Mouse (Mus musculus) G1E (cell line): ENCODE measurements around the gene Il12rb1.

Experiments used
- CTCF ChIP-seq: IDR thresholded peaks from 2 replicates; pipeline ENCODE4 v1.5.1; 2012; ENCODE audit warnings: low read depth, low read length, inconsistent platforms, mixed read lengths
- GATA2 ChIP-seq: IDR thresholded peaks from 2 replicates; pipeline ENCODE4 v1.6.1; 2012; ENCODE audit warnings: low read depth, low read length, inconsistent platforms, borderline replicate concordance
- POLR2AphosphoS5 ChIP-seq: IDR thresholded peaks from 2 replicates; pipeline ENCODE4 v1.6.1; 2012; ENCODE audit warnings: low read depth, low read length, inconsistent platforms; ENCODE audit not compliant: insufficient replicate concordance
- TAL1 ChIP-seq: conservative IDR thresholded peaks from 2 replicates; pipeline ENCODE4 v1.6.1; 2012; ENCODE audit warnings: low read depth, low read length, inconsistent platforms, mixed read lengths

DNA sequence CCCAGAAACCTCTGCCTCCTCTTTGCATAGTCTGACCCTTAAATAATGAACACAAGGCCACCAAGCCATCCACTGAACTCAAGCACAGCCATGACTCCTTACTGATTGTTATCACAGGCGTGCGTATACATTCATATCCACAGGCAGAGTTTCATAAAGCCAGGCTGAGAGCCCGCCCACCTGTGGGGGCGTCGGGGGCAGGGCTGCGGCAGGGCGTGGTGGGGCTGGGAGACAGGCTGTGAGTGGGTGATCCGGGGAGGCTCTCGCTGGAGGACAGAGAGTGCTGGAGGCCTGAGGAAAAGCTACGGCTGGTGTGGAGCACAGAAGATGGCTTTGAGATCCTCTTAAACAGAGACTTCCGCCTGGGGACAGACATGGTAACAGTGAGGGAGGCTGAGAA lies 28.2 kb upstream of the Il12rb1 start:
- TF ChIP-seq CTCF: no peak
- no peak for TF ChIP-seq GATA2
- no peak for TF ChIP-seq POLR2AphosphoS5
- no peak for TF ChIP-seq TAL1
